Mouse (Mus musculus): ENCODE results near the gene Eci3.
"Not testable (repeated sequence)": the region's sequence is repeated elsewhere in the genome, so short reads cannot be mapped to it uniquely, and the experiment has no call there.

Gene Eci3

GRCm38 (mm10) chr13:34963511-34964397, at the start of gene Eci3:
Gene Eci3, minus strand, starts transcription at chr13:34963810.
- DNase-seq (ENCODE audit: low read depth, low spot score) = peak; percentile 10

GRCm38 (mm10) chr13:34995925-34996324, 32.3 kb upstream of the Eci3 start:
- no peak for DNase-seq (ENCODE audit: low read depth, low spot score)

- peak; percentile 96 for DNase-seq (ENCODE audit: low read depth, low spot score)
Observed at GRCm38 (mm10) chr13:34993983-34994811, 30.6 kb upstream of the Eci3 start.

- no peak for DNase-seq (ENCODE audit: low read depth, low spot score)
Observed at GRCm38 (mm10) chr13:34993595-34993982, 30.0 kb upstream of the Eci3 start.

GRCm38 (mm10) chr13:34993085-34993484, 29.5 kb upstream of the Eci3 start:
- no peak for DNase-seq (ENCODE audit: low read depth, low spot score)

- DNase-seq (ENCODE audit: low read depth, low spot score) = no peak
Observed at GRCm38 (mm10) chr13:34991581-34992273, 28.1 kb upstream of the Eci3 start.

GRCm38 (mm10) chr13:34983479-34983878, 19.9 kb upstream of the Eci3 start:
- DNase-seq (ENCODE audit: low read depth, low spot score) = not testable (repeated sequence)

- DNase-seq (ENCODE audit: low read depth, low spot score) = not testable (repeated sequence)
Observed at GRCm38 (mm10) chr13:34978635-34979034, 15.0 kb upstream of the Eci3 start.

GRCm38 (mm10) chr13:34977410-34977809, 13.8 kb upstream of the Eci3 start:
- DNase-seq (ENCODE audit: low read depth, low spot score) = no peak

GRCm38 (mm10) chr13:34976116-34976515, 12.5 kb upstream of the Eci3 start:
- DNase-seq (ENCODE audit: low read depth, low spot score) = no peak

- no peak for DNase-seq (ENCODE audit: low read depth, low spot score)
Observed at GRCm38 (mm10) chr13:34973770-34974169, 10.2 kb upstream of the Eci3 start.

GRCm38 (mm10) chr13:34973149-34973548, 9.5 kb upstream of the Eci3 start:
- no peak for DNase-seq (ENCODE audit: low read depth, low spot score)

- not testable (repeated sequence) for DNase-seq (ENCODE audit: low read depth, low spot score)
Observed at GRCm38 (mm10) chr13:34972456-34972855, 8.8 kb upstream of the Eci3 start.

GRCm38 (mm10) chr13:34965647-34966046, 2.0 kb upstream of the Eci3 start:
- not testable (repeated sequence) for DNase-seq (ENCODE audit: low read depth, low spot score)

GRCm38 (mm10) chr13:34964866-34965265, 1.3 kb upstream of the Eci3 start:
- no peak for DNase-seq (ENCODE audit: low read depth, low spot score)

GRCm38 (mm10) chr13:34964419-34964818, 809 bp upstream of the Eci3 start:
- DNase-seq (ENCODE audit: low read depth, low spot score) = no peak

GRCm38 (mm10) chr13:34960996-34961770, 2.4 kb downstream of the Eci3 start:
- no peak for DNase-seq (ENCODE audit: low read depth, low spot score)

- DNase-seq (ENCODE audit: low read depth, low spot score) = not testable (repeated sequence)
Observed at GRCm38 (mm10) chr13:34958158-34958557, 5.5 kb downstream of the Eci3 start.

GRCm38 (mm10) chr13:34956901-34957300, 6.7 kb downstream of the Eci3 start:
- DNase-seq (ENCODE audit: low read depth, low spot score) = no peak

GRCm38 (mm10) chr13:34951437-34951836, 12.2 kb downstream of the Eci3 start:
- DNase-seq (ENCODE audit: low read depth, low spot score) = not testable (repeated sequence)

GRCm38 (mm10) chr13:34942370-34942769, 21.2 kb downstream of the Eci3 start:
- DNase-seq (ENCODE audit: low read depth, low spot score) = no peak

Measured in skeletal muscle tissue, adult 2 months (tissue).